Mouse (Mus musculus): Measurements from ENCODE around the gene Dnaaf3. TPM values are rescaled to one million over a fixed set of nuclear protein-coding genes. Genes with fewer than 3 reads are reported as not detected.

Dnaaf3 gene
- total and polyA plus RNA-seq, 2 experiments from 2014 or later: 1.7 to 2.4 TPM

GRCm38 (mm10) chr7:4500892-4501471 lies 31.3 kb downstream of the Dnaaf3 start:
- H3K4me1 ChIP-seq (ENCODE audit: insufficient read depth, low read length): peaks cover 20% of the 10 kb centered on the region; the same call in 1 of the 2 replicates
- ATAC-seq (ENCODE audit: low FRiP score): peak; percentile 50
- H3K27ac ChIP-seq (ENCODE audit: low read depth, low read length): peak overlapping the region; percentile 88
- H3K4me3 ChIP-seq (ENCODE audit: low read depth, low read length): peak overlapping the region; percentile 89
- no peaks in the 10 kb centered on the region for H3K9me3 ChIP-seq (ENCODE audit: low read length)
- no peaks in the 10 kb centered on the region for H3K27me3 ChIP-seq (ENCODE audit: insufficient read depth, low read length)
- H3K9ac ChIP-seq (replicated peaks; ENCODE audit: low read length, poor library complexity, severe bottlenecking): peak overlapping the region; percentile 95
- no peak for TF ChIP-seq CTCF (IDR thresholded peaks at IDR 0.05)
- H3K36me3 ChIP-seq (ENCODE audit: insufficient read depth, low read length): peaks cover 13% of the 10 kb centered on the region
- H3K4me2 ChIP-seq (ENCODE audit: low read depth, low read length, poor library complexity, severe bottlenecking): peak overlapping the region; percentile 78
- DNase-seq (ENCODE audit: low spot score): peak; percentile 17
- 0% methylated on average over 25 of the region's 52 CpGs for WGBS

GRCm38 (mm10) chr7:4499034-4499433 lies 33.2 kb downstream of the Dnaaf3 start:
- Histone ChIP-seq H3K9ac (replicated peaks; ENCODE audit: low read length, poor library complexity, severe bottlenecking) (peak overlapping the region; percentile 50; the same call in 1 of the 2 replicates), H3K27ac (ENCODE audit: low read depth, low read length) (0 out of 2 replicates have a peak overlapping the region, but pooled peaks have one; percentile 18), H3K36me3 (ENCODE audit: insufficient read depth, low read length) (peaks cover 27% of the 10 kb centered on the region), H3K4me2 (ENCODE audit: low read depth, low read length, poor library complexity, severe bottlenecking) (peak overlapping the region; percentile 78; the same call in 1 of the 2 replicates), H3K4me3 (ENCODE audit: low read depth, low read length) (no peak overlapping the region), H3K4me1 (ENCODE audit: insufficient read depth, low read length) (peaks cover 20% of the 10 kb centered on the region; the same call in 1 of the 2 replicates), H3K9me3 (ENCODE audit: low read length) (no peaks in the 10 kb centered on the region), H3K27me3 (ENCODE audit: insufficient read depth, low read length) (no peaks in the 10 kb centered on the region)
- WGBS: 85% methylated on average over 4 of the region's 4 CpGs
- TF ChIP-seq CTCF (IDR thresholded peaks at IDR 0.05): no peak
- DNase-seq (ENCODE audit: low spot score): no peak
- ATAC-seq (ENCODE audit: low FRiP score): no peak

GRCm38 (mm10) chr7:4498251-4498650 lies 34.0 kb downstream of the Dnaaf3 start:
- H3K9ac ChIP-seq (replicated peaks; ENCODE audit: low read length, poor library complexity, severe bottlenecking): no peak overlapping the region
- H3K4me2 ChIP-seq (ENCODE audit: low read depth, low read length, poor library complexity, severe bottlenecking): peak overlapping the region; percentile 23; the same call in 1 of the 2 replicates
- TF ChIP-seq CTCF (IDR thresholded peaks at IDR 0.05): no peak
- peaks cover 27% of the 10 kb centered on the region for H3K36me3 ChIP-seq (ENCODE audit: insufficient read depth, low read length)
- no peak overlapping the region for H3K27ac ChIP-seq (ENCODE audit: low read depth, low read length)
- H3K27me3 ChIP-seq (ENCODE audit: insufficient read depth, low read length): no peaks in the 10 kb centered on the region
- H3K4me3 ChIP-seq (ENCODE audit: low read depth, low read length): no peak overlapping the region
- DNase-seq (ENCODE audit: low spot score) (peak; percentile 76), ATAC-seq (ENCODE audit: low FRiP score) (no peak)
- peaks cover 20% of the 10 kb centered on the region; the same call in 1 of the 2 replicates for H3K4me1 ChIP-seq (ENCODE audit: insufficient read depth, low read length)
- no peaks in the 10 kb centered on the region for H3K9me3 ChIP-seq (ENCODE audit: low read length)
- 10% methylated on average over 9 of the region's 9 CpGs for WGBS

- H3K4me1 ChIP-seq (ENCODE audit: insufficient read depth, low read length): peaks cover 20% of the 10 kb centered on the region; the same call in 1 of the 2 replicates
- no peak overlapping the region for H3K9ac ChIP-seq (replicated peaks; ENCODE audit: low read length, poor library complexity, severe bottlenecking)
- ATAC-seq (ENCODE audit: low FRiP score) (no peak), DNase-seq (ENCODE audit: low spot score) (no peak)
- H3K36me3 ChIP-seq (ENCODE audit: insufficient read depth, low read length): peaks cover 27% of the 10 kb centered on the region
- no peak overlapping the region for H3K27ac ChIP-seq (ENCODE audit: low read depth, low read length)
- no peaks in the 10 kb centered on the region for H3K9me3 ChIP-seq (ENCODE audit: low read length)
- no peak for TF ChIP-seq CTCF (IDR thresholded peaks at IDR 0.05)
- H3K27me3 ChIP-seq (ENCODE audit: insufficient read depth, low read length): no peaks in the 10 kb centered on the region
- no peak overlapping the region for H3K4me2 ChIP-seq (ENCODE audit: low read depth, low read length, poor library complexity, severe bottlenecking)
- no peak overlapping the region for H3K4me3 ChIP-seq (ENCODE audit: low read depth, low read length)
- 89% methylated on average over 9 of the region's 9 CpGs for WGBS
These were observed 34.9 kb downstream of the Dnaaf3 start for GRCm38 (mm10) chr7:4497271-4497903.

- H3K27ac ChIP-seq (ENCODE audit: low read depth, low read length): no peak overlapping the region
- no peak overlapping the region for H3K4me2 ChIP-seq (ENCODE audit: low read depth, low read length, poor library complexity, severe bottlenecking)
- peaks cover 31% of the 10 kb centered on the region for H3K36me3 ChIP-seq (ENCODE audit: insufficient read depth, low read length)
- H3K4me3 ChIP-seq (ENCODE audit: low read depth, low read length): no peak overlapping the region
- ATAC-seq (ENCODE audit: low FRiP score) (no peak), DNase-seq (ENCODE audit: low spot score) (no peak)
- no peaks in the 10 kb centered on the region for H3K27me3 ChIP-seq (ENCODE audit: insufficient read depth, low read length)
- H3K9ac ChIP-seq (replicated peaks; ENCODE audit: low read length, poor library complexity, severe bottlenecking): no peak overlapping the region
- no peak for TF ChIP-seq CTCF (IDR thresholded peaks at IDR 0.05)
- peaks cover 20% of the 10 kb centered on the region; the same call in 1 of the 2 replicates for H3K4me1 ChIP-seq (ENCODE audit: insufficient read depth, low read length)
- 96% methylated on average over 3 of the region's 3 CpGs for WGBS
- no peaks in the 10 kb centered on the region for H3K9me3 ChIP-seq (ENCODE audit: low read length)
These were observed 35.8 kb downstream of the Dnaaf3 start for GRCm38 (mm10) chr7:4496468-4496867.

GRCm38 (mm10) chr7:4493991-4494390 lies 38.3 kb downstream of the Dnaaf3 start:
- 84% methylated on average over 1 of the region's 1 CpGs for WGBS
- no peak overlapping the region for H3K27ac ChIP-seq (ENCODE audit: low read depth, low read length)

More at GRCm38 (mm10) chr7:4493991-4494390, 38.3 kb downstream of the Dnaaf3 start:
- Histone ChIP-seq H3K4me3 (ENCODE audit: low read depth, low read length) (no peak overlapping the region), H3K4me1 (ENCODE audit: insufficient read depth, low read length) (peaks cover 8% of the 10 kb centered on the region; the same call in 1 of the 2 replicates), H3K9me3 (ENCODE audit: low read length) (no peaks in the 10 kb centered on the region), H3K27me3 (ENCODE audit: insufficient read depth, low read length) (no peaks in the 10 kb centered on the region), H3K36me3 (ENCODE audit: insufficient read depth, low read length) (peaks cover 39% of the 10 kb centered on the region), H3K4me2 (ENCODE audit: low read depth, low read length, poor library complexity, severe bottlenecking) (no peak overlapping the region), H3K9ac (replicated peaks; ENCODE audit: low read length, poor library complexity, severe bottlenecking) (no peak overlapping the region)
- DNase-seq (ENCODE audit: low spot score) (no peak), ATAC-seq (ENCODE audit: low FRiP score) (no peak)
- TF ChIP-seq CTCF (IDR thresholded peaks at IDR 0.05): no peak

Measured in midbrain, postnatal 0 days (tissue).